Mouse (Mus musculus) intestine, embryonic 14.5 days (tissue): ENCODE data around the gene Kng1. TPM values are rescaled to one million over a fixed set of nuclear protein-coding genes. Genes with fewer than 3 reads are reported as not detected.

ENCODE experiments used
- ATAC-seq: fragments of 200-750 bp; cut with Nextera tagmentation; replicated peaks from 2 replicates; pipeline ENCODE4 v1.8.0; 2017; ENCODE audit warnings: low read depth, moderate number of reproducible peaks, moderate TSS enrichment, moderate library complexity; ENCODE audit not compliant: low FRiP score, low TSS enrichment
- DNase-seq: peaks from one replicate; pipeline ENCODE4 v3.0.0-alpha.2; 2018; ENCODE audit warnings: low spot score
- H3K27ac ChIP-seq: fragments of 300-500 bp; sonication (generic); 2 replicates; pipeline ENCODE4 v1.5.1; 2014; ENCODE audit warnings: low read depth, mild to moderate bottlenecking, control low read depth
- H3K27me3 ChIP-seq: fragments of 300-500 bp; sonication (generic); replicated peaks from 2 replicates; pipeline ENCODE4 v1.6.1; 2014; ENCODE audit warnings: low read length, control low read depth; ENCODE audit not compliant: control insufficient read depth, insufficient read depth
- H3K36me3 ChIP-seq: fragments of 300-500 bp; sonication (generic); 2 replicates; pipeline ENCODE4 v1.6.1; 2014; ENCODE audit warnings: low read length, control low read depth; ENCODE audit not compliant: control insufficient read depth, insufficient read depth
- H3K4me1 ChIP-seq: fragments of 300-500 bp; sonication (generic); replicated peaks from 2 replicates; pipeline ENCODE4 v1.6.1; 2014; ENCODE audit warnings: low read length, control low read depth, mixed read lengths; ENCODE audit not compliant: control insufficient read depth, insufficient read depth
- H3K4me2 ChIP-seq: fragments of 300-500 bp; sonication (generic); 2 replicates; pipeline ENCODE4 v1.6.1; 2014; ENCODE audit warnings: low read length
- H3K4me3 ChIP-seq: fragments of 300-500 bp; sonication (generic); 2 replicates; pipeline ENCODE4 v1.5.1; 2014; ENCODE audit warnings: low read depth, low read length, control low read depth, mixed read lengths
- H3K9ac ChIP-seq: fragments of 300-500 bp; sonication (generic); 2 replicates; pipeline ENCODE4 v1.6.1; 2014; ENCODE audit warnings: mild to moderate bottlenecking, low read length
- H3K9me3 ChIP-seq: fragments of 300-500 bp; sonication (generic); 2 replicates; pipeline ENCODE4 v1.6.1; 2016; ENCODE audit warnings: low read length, control low read depth; ENCODE audit not compliant: control insufficient read depth
- WGBS: fragments of 180-500 bp; shearing (Covaris S2); extraction: QIAGEN DNeasy Blood & Tissue Kit; methylation state at CpG from one replicate; pipeline ENCODE4 v1.1.7; 2014; 5-methylcytosine and 5-hydroxymethylcytosine counted together
- polyA plus RNA-seq: library from polyadenylated mRNA; unstranded; fragments of >200 nt; fragmentation: Nextera tagmentation; extraction: Ambion mirVana; gene quantifications from 2 replicates; pipeline ENCODE4 v1.2.1, GENCODE M21; 2014

Gene Kng1
- polyA plus RNA-seq, 1 experiment from 2014 or later, result not detected

DNA sequence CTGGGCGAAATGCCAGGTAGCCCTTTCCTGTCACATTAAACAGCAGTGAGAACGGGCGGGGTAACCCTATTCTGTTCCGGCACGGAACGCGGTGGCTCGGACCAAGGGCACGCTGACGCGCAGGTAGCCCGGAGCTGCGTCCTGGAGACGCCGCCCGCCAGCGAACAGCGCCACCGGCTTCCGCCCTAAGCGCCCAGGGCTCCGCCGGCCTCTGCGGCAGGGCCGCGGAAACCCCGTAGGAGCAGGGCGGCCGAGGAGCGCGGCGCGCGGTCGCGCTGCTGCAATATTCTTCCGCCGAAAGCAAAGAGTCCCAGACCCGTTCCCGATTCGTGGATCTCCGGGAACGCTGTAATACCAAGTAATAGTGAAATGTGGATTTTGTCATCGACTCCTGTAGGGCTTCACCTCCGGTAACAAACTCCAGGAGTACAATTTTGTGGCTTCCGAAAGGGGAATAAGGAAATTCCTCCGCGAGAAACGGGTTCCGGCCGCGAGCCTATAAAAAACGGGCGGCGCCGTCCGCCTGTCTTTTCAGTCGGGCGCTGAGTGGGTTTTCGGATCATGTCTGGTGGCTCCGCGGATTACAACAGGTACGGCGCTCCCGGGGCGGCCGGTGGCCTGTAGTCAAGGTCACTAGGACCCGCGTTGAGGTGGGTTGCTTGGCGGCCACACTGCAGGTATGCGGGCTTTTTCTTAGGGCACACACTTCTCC, 49.7 kb downstream of the Kng1 start, which contains the start of gene Eif4a2:
Gene Eif4a2 (plus strand): TSS at position 214 of the 712 bp plus-strand sequence.
- under 1% methylated on average over 71 of the region's 71 CpGs for whole genome bisulfite sequencing
- ATAC-seq (peak; percentile 90), DNase-seq (peak; percentile 97)
- H3K4me2 ChIP-seq, result peak within 1 kb of the TSS; percentile 99
- H3K9ac ChIP-seq, result peak within 1 kb of the TSS; percentile 99
- H3K9me3 ChIP-seq, result no peaks in the 10 kb centered on the region
- peaks cover 40% of the 10 kb centered on the region for H3K36me3 ChIP-seq
- H3K27ac ChIP-seq, result peak within 1 kb of the TSS; percentile 97
- no peaks in the 10 kb centered on the region for H3K27me3 ChIP-seq
- H3K4me3 ChIP-seq, result peak within 1 kb of the TSS; percentile 78
- H3K4me1 ChIP-seq, result peaks cover 11% of the 10 kb centered on the region

DNA sequence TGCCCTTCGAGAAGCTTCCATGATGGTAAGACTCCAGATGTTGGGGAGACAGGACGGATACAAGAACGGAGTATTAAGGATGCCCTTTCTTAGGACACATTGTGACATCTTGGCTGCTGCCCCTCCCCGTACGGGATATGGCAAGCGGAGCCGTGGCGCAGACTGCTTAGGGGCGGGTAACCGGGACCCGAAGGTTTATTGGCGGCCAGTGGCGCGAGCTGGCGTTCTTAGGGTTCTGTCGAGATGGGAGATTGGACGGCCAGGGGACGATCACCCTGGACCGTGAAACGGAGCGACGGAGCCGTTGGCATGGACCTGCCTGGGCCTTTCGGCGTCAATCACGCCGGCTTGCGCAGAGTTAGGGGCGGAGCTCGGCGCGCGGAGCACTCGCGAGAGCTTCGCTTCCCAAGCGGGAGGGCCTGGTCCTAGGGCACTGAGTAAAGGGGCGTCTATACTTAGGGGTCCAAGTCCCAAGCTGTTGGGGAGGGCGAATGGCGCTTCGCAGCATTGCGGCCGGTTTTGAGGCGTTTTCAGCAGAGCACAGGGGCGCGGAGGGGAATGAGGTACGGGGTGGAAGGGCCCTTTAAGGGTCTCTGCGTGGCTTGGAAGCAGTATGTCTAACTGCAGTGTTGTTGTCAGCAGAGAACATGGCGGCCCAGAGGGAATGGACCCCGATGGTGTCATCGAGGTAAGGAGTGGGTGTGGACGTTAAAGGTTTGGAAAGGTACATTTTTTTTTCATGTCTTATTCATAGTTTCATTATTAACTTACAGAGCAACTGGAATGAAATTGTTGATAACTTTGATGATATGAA, 50.5 kb downstream of the Kng1 start:
- peaks cover 48% of the 10 kb centered on the region for H3K36me3 ChIP-seq
- under 1% methylated on average over 52 of the region's 52 CpGs for WGBS

DNA sequence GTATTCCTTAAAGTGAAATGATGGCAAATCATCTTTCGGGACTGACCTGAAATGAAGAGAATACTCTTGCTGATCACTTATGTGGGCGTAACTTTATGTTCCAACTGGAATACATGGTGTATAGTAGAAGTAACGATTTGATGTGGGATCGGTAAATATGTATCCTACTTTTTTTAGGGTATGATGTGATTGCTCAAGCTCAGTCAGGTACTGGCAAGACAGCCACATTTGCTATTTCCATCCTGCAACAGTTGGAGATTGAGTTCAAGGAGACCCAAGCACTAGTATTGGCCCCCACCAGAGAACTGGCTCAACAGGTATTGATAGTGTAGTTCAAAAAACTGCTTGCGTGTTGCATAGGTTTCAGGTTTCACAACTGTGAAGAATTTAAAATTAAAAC, 51.3 kb downstream of the Kng1 start:
- ATAC-seq (no peak), DNase-seq (no peak)
- no peaks in the 10 kb centered on the region for H3K27me3 ChIP-seq
- 5% methylated on average over 5 of the region's 5 CpGs for WGBS
- H3K27ac ChIP-seq, result peak overlapping the region; percentile 40
- H3K36me3 ChIP-seq, result peaks cover 52% of the 10 kb centered on the region
- H3K4me1 ChIP-seq, result peaks cover 11% of the 10 kb centered on the region
- peak overlapping the region; percentile 78 for H3K4me3 ChIP-seq
- H3K9me3 ChIP-seq, result no peaks in the 10 kb centered on the region
- H3K9ac ChIP-seq, result peak overlapping the region; percentile 99
- peak overlapping the region; percentile 99 for H3K4me2 ChIP-seq

More for the DNA sequence above, 50.5 kb downstream of the Kng1 start:
- peak; percentile 78 for ATAC-seq
- Histone ChIP-seq H3K9me3 (no peaks in the 10 kb centered on the region), H3K4me3 (peak overlapping the region; percentile 78), H3K27ac (peak overlapping the region; percentile 97), H3K4me1 (peaks cover 11% of the 10 kb centered on the region), H3K27me3 (no peaks in the 10 kb centered on the region), H3K9ac (peak overlapping the region; percentile 99), H3K4me2 (peak overlapping the region; percentile 99)
- peak; percentile 92 for DNase-seq

DNA sequence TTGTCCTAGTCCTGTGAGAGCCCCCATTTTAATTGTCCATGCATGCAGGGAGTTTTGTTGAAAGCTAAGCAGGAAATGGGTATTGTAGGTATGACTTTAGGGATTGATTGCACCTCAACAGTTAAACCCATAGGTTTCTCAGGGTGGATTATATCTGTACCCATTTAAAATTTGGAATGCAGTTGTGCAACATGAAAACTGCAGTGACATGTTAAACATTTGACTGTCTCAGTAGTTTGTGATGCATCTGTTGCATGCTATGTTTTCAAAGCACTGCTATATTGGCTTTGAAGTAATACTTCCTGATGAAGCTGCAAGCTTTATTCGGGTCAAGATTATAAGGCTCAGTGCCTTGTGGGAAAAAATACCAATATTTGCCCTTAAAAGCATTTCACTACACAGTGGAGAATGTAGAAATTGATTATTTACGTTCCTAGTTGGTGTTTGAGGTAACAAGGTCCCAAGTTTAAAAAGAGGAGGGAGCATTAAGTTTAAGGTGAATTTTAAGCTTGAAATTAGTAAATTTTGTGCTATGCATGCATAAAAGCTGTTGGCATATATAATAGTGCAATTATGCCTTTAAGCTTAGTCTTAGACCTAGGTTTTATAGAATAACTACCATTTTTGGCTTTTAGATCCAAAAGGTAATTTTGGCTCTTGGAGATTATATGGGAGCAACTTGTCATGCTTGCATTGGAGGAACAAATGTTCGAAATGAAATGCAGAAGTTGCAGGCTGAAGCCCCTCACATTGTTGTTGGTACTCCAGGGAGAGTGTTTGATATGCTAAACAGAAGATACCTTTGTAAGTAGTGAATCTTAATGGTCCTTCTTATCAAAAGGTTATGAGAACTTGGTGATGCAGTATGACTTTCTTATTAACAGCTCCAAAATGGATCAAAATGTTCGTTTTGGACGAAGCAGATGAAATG, 52.0 kb downstream of the Kng1 start:
- DNase-seq, result no peak
- H3K9ac ChIP-seq, result peak overlapping the region; percentile 99
- H3K27me3 ChIP-seq, result no peaks in the 10 kb centered on the region
- peaks cover 59% of the 10 kb centered on the region for H3K36me3 ChIP-seq
- WGBS, result 49% methylated on average over 5 of the region's 5 CpGs
- H3K4me1 ChIP-seq, result peaks cover 11% of the 10 kb centered on the region
- peak overlapping the region; percentile 78 for H3K4me3 ChIP-seq
- no peaks in the 10 kb centered on the region for H3K9me3 ChIP-seq
- H3K4me2 ChIP-seq, result peak overlapping the region; percentile 99
- ATAC-seq, result no peak
- peak overlapping the region; percentile 40 for H3K27ac ChIP-seq

DNA sequence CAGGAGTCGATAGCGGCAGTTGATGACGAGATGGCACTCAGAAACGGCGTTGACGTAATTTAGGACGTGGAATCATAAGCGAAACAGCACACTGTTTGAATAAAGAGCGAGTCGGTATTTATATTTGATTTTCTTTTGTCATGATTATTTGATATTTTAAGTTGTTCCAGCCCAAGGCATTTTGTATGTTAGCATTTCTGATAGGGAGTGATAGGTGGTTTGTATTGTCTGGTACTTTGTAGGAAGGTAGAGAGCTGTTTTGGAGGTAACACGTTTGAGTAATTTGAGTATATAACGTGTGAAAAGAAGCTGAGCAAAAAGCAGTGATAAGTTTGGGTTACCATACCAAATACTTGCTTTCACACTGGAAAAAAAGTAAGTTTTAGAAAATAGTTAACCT, 54.7 kb downstream of the Kng1 start:
- DNase-seq (no peak), ATAC-seq (no peak)
- Histone ChIP-seq H3K4me1 (peaks cover 11% of the 10 kb centered on the region), H3K4me3 (no peak overlapping the region), H3K4me2 (no peak overlapping the region), H3K9ac (no peak overlapping the region), H3K36me3 (peaks cover 77% of the 10 kb centered on the region), H3K9me3 (no peaks in the 10 kb centered on the region), H3K27me3 (no peaks in the 10 kb centered on the region), H3K27ac (no peak overlapping the region; the same call in 1 of the 2 replicates)
- WGBS, result 77% methylated on average over 12 of the region's 12 CpGs

DNA sequence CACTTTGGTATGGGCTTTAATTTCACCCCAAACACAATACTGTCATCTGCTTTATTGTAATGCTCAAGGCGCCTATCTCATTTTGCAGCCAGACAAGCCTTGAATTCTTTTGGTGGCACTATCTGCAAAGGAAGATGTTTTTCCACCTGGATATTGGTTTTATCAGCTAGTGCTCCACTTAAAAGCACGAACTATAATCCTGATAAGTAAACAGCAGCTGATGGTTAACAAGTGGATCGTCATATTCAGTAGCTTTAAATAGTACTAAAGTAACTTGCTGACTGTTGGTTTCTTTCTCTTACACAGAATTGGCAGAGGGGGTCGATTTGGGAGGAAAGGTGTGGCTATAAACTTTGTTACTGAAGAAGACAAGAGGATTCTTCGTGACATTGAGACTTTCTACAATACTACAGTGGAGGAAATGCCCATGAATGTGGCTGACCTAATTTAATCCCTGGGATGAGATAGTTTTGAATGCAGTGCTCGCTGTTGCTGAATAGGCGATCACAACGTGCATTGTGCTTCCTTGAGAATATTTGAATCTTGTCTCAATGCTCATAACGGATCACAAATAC, 55.3 kb downstream of the Kng1 start:
- 58% methylated on average over 9 of the region's 9 CpGs for WGBS

DNA sequence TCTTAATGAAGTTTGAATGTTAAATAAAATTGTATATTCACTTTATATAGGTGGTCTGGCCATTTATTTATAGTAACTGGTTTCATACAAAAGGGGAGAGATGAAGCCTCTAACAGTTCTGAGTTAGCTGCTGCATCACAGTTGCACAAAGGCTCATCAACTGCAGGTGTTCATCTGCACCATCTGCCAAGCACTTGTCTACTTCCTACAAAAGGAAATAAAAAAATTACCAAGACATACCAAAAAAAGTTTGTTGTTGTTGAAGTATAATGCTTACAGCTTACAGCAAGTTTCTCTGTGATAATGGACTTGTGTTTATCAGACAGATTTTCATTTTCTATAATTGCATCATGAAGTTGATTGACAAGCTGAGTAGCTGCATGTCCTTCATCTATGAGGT, 56.2 kb downstream of the Kng1 start:
- H3K27me3 ChIP-seq, result no peaks in the 10 kb centered on the region
- no peak overlapping the region for H3K27ac ChIP-seq
- DNase-seq, result no peak
- H3K4me3 ChIP-seq, result no peak overlapping the region
- no peak for ATAC-seq
- H3K9ac ChIP-seq, result no peak overlapping the region
- peaks cover 11% of the 10 kb centered on the region for H3K4me1 ChIP-seq
- no peak overlapping the region for H3K4me2 ChIP-seq
- peaks cover 83% of the 10 kb centered on the region for H3K36me3 ChIP-seq
- no peaks in the 10 kb centered on the region for H3K9me3 ChIP-seq

More for the DNA sequence above, 55.3 kb downstream of the Kng1 start:
- Histone ChIP-seq H3K27ac (no peak overlapping the region), H3K9ac (no peak overlapping the region), H3K9me3 (no peaks in the 10 kb centered on the region), H3K27me3 (no peaks in the 10 kb centered on the region), H3K4me1 (peaks cover 11% of the 10 kb centered on the region), H3K4me2 (no peak overlapping the region), H3K36me3 (peaks cover 83% of the 10 kb centered on the region), H3K4me3 (no peak overlapping the region)
- no peak for ATAC-seq
- DNase-seq, result no peak
